Mouse (Mus musculus) spleen, adult 10 weeks (tissue): Measurements from ENCODE around the gene Mrgprf. TPM values are rescaled to one million over a fixed set of nuclear protein-coding genes. Genes with fewer than 3 reads are reported as not detected.

Experiments used
- polyA plus RNA-seq: library from polyadenylated mRNA; stranded (reverse); fragments of 350-450 nt; fragmentation: Illumina TruSeq; extraction: RNeasy Lipid Tissue Mini Kit (QIAGEN cat#74804); gene quantifications from one replicate; pipeline ENCODE4 v1.2.3, GENCODE M21; 2015; ENCODE audit warnings: low replicate concordance; ENCODE audit not compliant: insufficient read depth

Mrgprf gene
- 0.22 TPM for polyA plus RNA-seq

GRCm38 (mm10) chr7:145300321-145301007 is at the start of gene Mrgprf:
Gene Mrgprf, plus strand, starts transcription at chr7:145300828.

GRCm38 (mm10) chr7:145283487-145284187 is 17.0 kb upstream of the Mrgprf start, which contains the start of gene Tpcn2:
Gene Tpcn2, minus strand, starts transcription at chr7:145284011.

GRCm38 (mm10) chr7:145314785-145315411 is 14.3 kb downstream of the Mrgprf start, which contains the start of gene Mrgprd:
Gene Mrgprd, plus strand, starts transcription at chr7:145314835.

Other genes with a start within 250 kb of the Mrgprf start
- gene 1810010D01Rik, start 92.7 kb upstream of the Mrgprf start, polyA plus RNA-seq: not detected
- gene Tpcn2, start 16.8 kb upstream of the Mrgprf start, polyA plus RNA-seq: 24.5 TPM
- not detected for gene Mrgprd, start 14.0 kb downstream of the Mrgprf start, polyA plus RNA-seq